Mouse (Mus musculus) T-helper 1 cell (primary cell): ENCODE results near the gene Dach1.

ENCODE experiments used
- in situ Hi-C: fragments of 300-600 bp; cut with MboI, MseI; formaldehyde crosslinking; loops from one replicate; pipeline ENCODE4 v1.15.1; 2025; ENCODE audit warnings: high pct_unique_total_duplicates

Dach1 gene

GRCm38 (mm10) chr14:97857276-97857675 is 312.3 kb downstream of the Dach1 start:
- in situ Hi-C loops, result no loop called here

- in situ Hi-C loops, result no loop called here
These were observed 314.2 kb downstream of the Dach1 start for GRCm38 (mm10) chr14:97855345-97855744.

- in situ Hi-C loops, result no loop called here
These were observed 319.1 kb downstream of the Dach1 start for GRCm38 (mm10) chr14:97850486-97850885.

- in situ Hi-C loops, result no loop called here
These were observed 321.9 kb downstream of the Dach1 start for GRCm38 (mm10) chr14:97847641-97848040.

GRCm38 (mm10) chr14:97839275-97839674 is 330.3 kb downstream of the Dach1 start:
- in situ Hi-C loops, result loop anchor here (10.0 kb wide), 1 partner anchor 416 kb away; no protein-coding TSS in a partner anchor

- in situ Hi-C loops, result loop anchor here (10.0 kb wide), 1 partner anchor 425 kb away; no protein-coding TSS in a partner anchor
These were observed 339.7 kb downstream of the Dach1 start for GRCm38 (mm10) chr14:97829865-97830264.

GRCm38 (mm10) chr14:97814555-97815175 is 354.9 kb downstream of the Dach1 start:
- in situ Hi-C loops, result no loop called here

- in situ Hi-C loops, result no loop called here
These were observed 356.0 kb downstream of the Dach1 start for GRCm38 (mm10) chr14:97813557-97813956.

- in situ Hi-C loops, result no loop called here
These were observed 374.1 kb downstream of the Dach1 start for GRCm38 (mm10) chr14:97795385-97795952.

- in situ Hi-C loops, result no loop called here
These were observed 395.3 kb downstream of the Dach1 start for GRCm38 (mm10) chr14:97774135-97774767.

- in situ Hi-C loops, result no loop called here
These were observed 415.2 kb downstream of the Dach1 start for GRCm38 (mm10) chr14:97754400-97754799.

GRCm38 (mm10) chr14:97753973-97754372 is 415.6 kb downstream of the Dach1 start:
- in situ Hi-C loops, result no loop called here

GRCm38 (mm10) chr14:97743252-97743651 is 426.3 kb downstream of the Dach1 start:
- in situ Hi-C loops, result no loop called here

GRCm38 (mm10) chr14:97742785-97743184 is 426.8 kb downstream of the Dach1 start:
- in situ Hi-C loops, result no loop called here
